Mouse (Mus musculus): Measurements from ENCODE around the gene Spo11. TPM values are rescaled to one million over a fixed set of nuclear protein-coding genes. Genes with fewer than 3 reads are reported as not detected.

The Spo11 gene
- polyA plus RNA-seq, 1 experiment from 2014 or later = 1.4 TPM

- no peak for ATAC-seq (ENCODE audit: low FRiP score, low read depth)
- WGBS = 69% methylated on average over 3 of the region's 3 CpGs
- no peaks in the 10 kb centered on the region for H3K27me3 ChIP-seq
- peak overlapping the region; percentile 30 for H3K4me2 ChIP-seq (replicated peaks)
- peak overlapping the region; percentile 2; the same call in 1 of the 2 replicates for H3K4me3 ChIP-seq
- H3K4me1 ChIP-seq = peaks cover 54% of the 10 kb centered on the region
- peak overlapping the region; percentile 55; the same call in 1 of the 2 replicates for H3K27ac ChIP-seq
- peak overlapping the region; percentile 31 for H3K9ac ChIP-seq
- no peaks in the 10 kb centered on the region for H3K9me3 ChIP-seq
- H3K36me3 ChIP-seq = peaks cover 67% of the 10 kb centered on the region
Observed at GRCm38 (mm10) chr2:173026688-173027131, 49.2 kb downstream of the Spo11 start.

GRCm38 (mm10) chr2:173027169-173027823 lies 49.8 kb downstream of the Spo11 start:
- Histone ChIP-seq H3K4me1 (peaks cover 53% of the 10 kb centered on the region), H3K27ac (peak overlapping the region; percentile 55; the same call in 1 of the 2 replicates), H3K36me3 (peaks cover 73% of the 10 kb centered on the region), H3K27me3 (no peaks in the 10 kb centered on the region), H3K4me3 (no peak overlapping the region), H3K9ac (peak overlapping the region; percentile 39), H3K4me2 (replicated peaks) (peak overlapping the region; percentile 30; the same call in 1 of the 2 replicates), H3K9me3 (no peaks in the 10 kb centered on the region)
- no peak for ATAC-seq (ENCODE audit: low FRiP score, low read depth)
- 78% methylated on average over 6 of the region's 6 CpGs for WGBS

- peaks cover 80% of the 10 kb centered on the region for H3K36me3 ChIP-seq
- no peaks in the 10 kb centered on the region for H3K9me3 ChIP-seq
- no peak overlapping the region for H3K27ac ChIP-seq
- ATAC-seq (ENCODE audit: low FRiP score, low read depth) = no peak
- peak overlapping the region; percentile 39; the same call in 1 of the 2 replicates for H3K9ac ChIP-seq
- WGBS = 69% methylated on average over 4 of the region's 4 CpGs
- H3K27me3 ChIP-seq = no peaks in the 10 kb centered on the region
- peak overlapping the region; percentile 16; the same call in 1 of the 2 replicates for H3K4me2 ChIP-seq (replicated peaks)
- peaks cover 47% of the 10 kb centered on the region for H3K4me1 ChIP-seq
- no peak overlapping the region for H3K4me3 ChIP-seq
Observed at GRCm38 (mm10) chr2:173027824-173028495, 50.5 kb downstream of the Spo11 start.

- WGBS = 87% methylated on average over 3 of the region's 3 CpGs
- Histone ChIP-seq H3K4me2 (replicated peaks) (no peak overlapping the region), H3K27me3 (no peaks in the 10 kb centered on the region), H3K9ac (0 out of 2 replicates have a peak overlapping the region, but pooled peaks have one; percentile 4), H3K27ac (no peak overlapping the region), H3K4me3 (no peak overlapping the region), H3K36me3 (peaks cover 86% of the 10 kb centered on the region), H3K4me1 (peaks cover 41% of the 10 kb centered on the region), H3K9me3 (no peaks in the 10 kb centered on the region)
- ATAC-seq (ENCODE audit: low FRiP score, low read depth) = no peak
Observed at GRCm38 (mm10) chr2:173028508-173029031, 51.1 kb downstream of the Spo11 start.

GRCm38 (mm10) chr2:173030591-173031338 lies 53.3 kb downstream of the Spo11 start:
- peaks cover 89% of the 10 kb centered on the region for H3K36me3 ChIP-seq
- H3K9ac ChIP-seq = no peak overlapping the region
- H3K4me1 ChIP-seq = peaks cover 19% of the 10 kb centered on the region
- H3K27me3 ChIP-seq = no peaks in the 10 kb centered on the region
- no peak overlapping the region for H3K4me3 ChIP-seq
- H3K27ac ChIP-seq = no peak overlapping the region
- no peaks in the 10 kb centered on the region for H3K9me3 ChIP-seq
- ATAC-seq (ENCODE audit: low FRiP score, low read depth) = no peak
- 74% methylated on average over 12 of the region's 12 CpGs for WGBS
- no peak overlapping the region for H3K4me2 ChIP-seq (replicated peaks)

- Histone ChIP-seq H3K36me3 (peaks cover 72% of the 10 kb centered on the region), H3K27ac (no peak overlapping the region)
- WGBS = 93% methylated on average over 13 of the region's 13 CpGs
Observed at GRCm38 (mm10) chr2:173033531-173033930, 56.0 kb downstream of the Spo11 start.

GRCm38 (mm10) chr2:173034998-173035397 lies 57.5 kb downstream of the Spo11 start:
- peaks cover 57% of the 10 kb centered on the region for H3K36me3 ChIP-seq
- no peak for ATAC-seq (ENCODE audit: low FRiP score, low read depth)
- H3K4me1 ChIP-seq = no peaks in the 10 kb centered on the region
- H3K9me3 ChIP-seq = no peaks in the 10 kb centered on the region
- no peak overlapping the region for H3K4me2 ChIP-seq (replicated peaks)
- H3K27me3 ChIP-seq = no peaks in the 10 kb centered on the region
- no peak overlapping the region; the same call in 1 of the 2 replicates for H3K27ac ChIP-seq
- 62% methylated on average over 4 of the region's 4 CpGs for WGBS
- H3K9ac ChIP-seq = no peak overlapping the region
- H3K4me3 ChIP-seq = no peak overlapping the region

More at GRCm38 (mm10) chr2:173033531-173033930, 56.0 kb downstream of the Spo11 start:
- H3K4me1 ChIP-seq = no peaks in the 10 kb centered on the region
- no peaks in the 10 kb centered on the region for H3K27me3 ChIP-seq
- no peaks in the 10 kb centered on the region for H3K9me3 ChIP-seq
- no peak for ATAC-seq (ENCODE audit: low FRiP score, low read depth)
- no peak overlapping the region for H3K4me3 ChIP-seq
- no peak overlapping the region for H3K4me2 ChIP-seq (replicated peaks)
- no peak overlapping the region for H3K9ac ChIP-seq

- WGBS = 93% methylated on average over 5 of the region's 5 CpGs
- H3K36me3 ChIP-seq = peaks cover 51% of the 10 kb centered on the region
- no peak for ATAC-seq (ENCODE audit: low FRiP score, low read depth)
- H3K27me3 ChIP-seq = no peaks in the 10 kb centered on the region
- H3K4me1 ChIP-seq = no peaks in the 10 kb centered on the region
- H3K9ac ChIP-seq = no peak overlapping the region
- no peak overlapping the region for H3K4me2 ChIP-seq (replicated peaks)
- H3K27ac ChIP-seq = peak overlapping the region; percentile 22; the same call in 1 of the 2 replicates
- H3K4me3 ChIP-seq = no peak overlapping the region
- H3K9me3 ChIP-seq = no peaks in the 10 kb centered on the region
Observed at GRCm38 (mm10) chr2:173035653-173036052, 58.2 kb downstream of the Spo11 start.

GRCm38 (mm10) chr2:173036055-173036454 lies 58.6 kb downstream of the Spo11 start:
- WGBS = 89% methylated on average over 5 of the region's 5 CpGs
- peaks cover 47% of the 10 kb centered on the region for H3K36me3 ChIP-seq
- H3K27ac ChIP-seq = peak overlapping the region; percentile 22; the same call in 1 of the 2 replicates
- no peaks in the 10 kb centered on the region for H3K27me3 ChIP-seq
- H3K4me3 ChIP-seq = no peak overlapping the region
- H3K9ac ChIP-seq = no peak overlapping the region
- ATAC-seq (ENCODE audit: low FRiP score, low read depth) = no peak
- no peaks in the 10 kb centered on the region for H3K9me3 ChIP-seq
- H3K4me2 ChIP-seq (replicated peaks) = no peak overlapping the region
- no peaks in the 10 kb centered on the region for H3K4me1 ChIP-seq

GRCm38 (mm10) chr2:173036611-173037010 lies 59.1 kb downstream of the Spo11 start:
- 59% methylated on average over 4 of the region's 4 CpGs for WGBS
- Histone ChIP-seq H3K27ac (no peak overlapping the region), H3K9ac (no peak overlapping the region), H3K4me2 (replicated peaks) (no peak overlapping the region), H3K4me3 (no peak overlapping the region), H3K4me1 (no peaks in the 10 kb centered on the region), H3K36me3 (peaks cover 41% of the 10 kb centered on the region), H3K27me3 (no peaks in the 10 kb centered on the region), H3K9me3 (no peaks in the 10 kb centered on the region)
- ATAC-seq (ENCODE audit: low FRiP score, low read depth) = no peak

GRCm38 (mm10) chr2:173037347-173037746 lies 59.8 kb downstream of the Spo11 start:
- H3K27me3 ChIP-seq = no peaks in the 10 kb centered on the region
- H3K4me3 ChIP-seq = no peak overlapping the region
- 78% methylated on average over 5 of the region's 5 CpGs for WGBS
- no peak overlapping the region for H3K27ac ChIP-seq
- no peak for ATAC-seq (ENCODE audit: low FRiP score, low read depth)
- no peak overlapping the region for H3K4me2 ChIP-seq (replicated peaks)
- no peaks in the 10 kb centered on the region for H3K9me3 ChIP-seq
- no peak overlapping the region for H3K9ac ChIP-seq
- H3K4me1 ChIP-seq = no peaks in the 10 kb centered on the region
- peaks cover 34% of the 10 kb centered on the region for H3K36me3 ChIP-seq

Measured in limb, embryonic 13.5 days (tissue).